Mouse (Mus musculus) G1E (cell line): ENCODE data around the gene Zcwpw1.

Source experiments
- CTCF ChIP-seq: IDR thresholded peaks from 2 replicates; pipeline ENCODE4 v1.5.1; 2012; ENCODE audit warnings: low read depth, low read length, inconsistent platforms, mixed read lengths
- GATA1 ChIP-seq: IDR thresholded peaks from 2 replicates; pipeline ENCODE4 v1.6.1; 2012; ENCODE audit warnings: borderline replicate concordance, low read length, inconsistent platforms, mixed read lengths
- GATA2 ChIP-seq: IDR thresholded peaks from 2 replicates; pipeline ENCODE4 v1.6.1; 2012; ENCODE audit warnings: low read depth, low read length, inconsistent platforms, borderline replicate concordance
- POLR2AphosphoS5 ChIP-seq: IDR thresholded peaks from 2 replicates; pipeline ENCODE4 v1.6.1; 2012; ENCODE audit warnings: low read depth, low read length, inconsistent platforms; ENCODE audit not compliant: insufficient replicate concordance
- TAL1 ChIP-seq: conservative IDR thresholded peaks from 2 replicates; pipeline ENCODE4 v1.6.1; 2012; ENCODE audit warnings: low read depth, low read length, inconsistent platforms, mixed read lengths

- TF ChIP-seq CTCF = no peak
- no peak for TF ChIP-seq GATA1
- no peak for TF ChIP-seq TAL1
- TF ChIP-seq GATA2 = no peak
- TF ChIP-seq POLR2AphosphoS5 = no peak
Observed at GRCm38 (mm10) chr5:137831106-137831505, 43.5 kb downstream of the Zcwpw1 start.
